Mouse (Mus musculus): Measurements from ENCODE around the gene Gfm2.

DNA sequence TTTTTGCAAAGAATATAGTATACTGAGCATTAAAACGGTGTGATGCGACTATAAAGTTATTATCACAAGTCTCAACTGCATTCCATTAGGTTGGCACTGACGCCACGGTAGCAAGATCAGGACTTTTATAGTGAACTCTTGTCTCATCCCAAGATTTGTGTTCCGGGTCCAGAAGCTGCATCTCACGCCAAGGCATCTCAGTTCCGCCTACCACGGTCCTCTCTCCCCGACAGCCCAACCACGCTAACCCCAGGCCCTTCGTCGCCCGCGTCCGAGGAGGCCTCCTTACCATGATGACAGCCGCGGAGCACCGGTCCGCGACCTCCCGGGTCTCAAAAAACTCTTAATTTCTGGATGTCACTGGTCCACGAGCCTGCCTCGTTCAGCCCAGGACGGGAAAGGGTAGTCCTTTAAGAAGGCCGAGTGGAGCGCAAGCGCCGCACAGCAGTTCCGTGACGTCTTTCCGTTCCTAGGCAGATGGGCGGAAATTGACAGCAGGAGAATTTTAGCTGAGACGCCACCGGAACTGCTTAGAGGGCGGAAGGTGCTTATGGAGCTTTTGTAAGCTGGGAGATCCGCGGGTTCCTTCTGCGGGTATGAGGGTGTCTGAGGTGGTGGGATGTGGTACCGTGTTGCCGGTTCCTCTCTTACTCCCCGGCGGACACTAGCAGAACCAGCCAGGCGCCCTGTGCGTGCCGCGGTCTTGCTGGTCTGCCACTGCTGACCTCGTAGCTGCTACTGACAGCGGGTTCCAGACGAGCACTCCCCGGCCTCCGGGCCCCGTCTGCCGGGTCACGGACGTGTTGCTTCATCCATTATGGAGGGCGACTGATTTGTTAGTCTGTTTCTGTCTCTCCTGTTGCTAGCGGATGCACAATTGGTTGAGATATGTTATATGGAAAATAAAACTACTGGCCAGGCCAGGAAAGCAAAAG is at the start of gene Gfm2, which contains the start of gene Nsa2:
- no peak for TF ChIP-seq CTCF (IDR thresholded peaks at IDR 0.05; ENCODE audit: insufficient read depth, low read length)
- peak; percentile 67; the same call in 1 of the 2 replicates for TF ChIP-seq POLR2A (IDR thresholded peaks at IDR 0.05; ENCODE audit: borderline replicate concordance, extremely low read depth, low read depth, low read length)

Data from lung, adult 2 months (tissue).